Mouse (Mus musculus) bone marrow, adult 2 months (tissue): ENCODE measurements around the gene Tex45.

ENCODE experiments used
- CTCF ChIP-seq: fragments of 200-500 bp; IDR thresholded peaks from 2 replicates; pipeline ENCODE4 v1.5.1; 2011; ENCODE audit warnings: low read length, control low read depth; ENCODE audit not compliant: control insufficient read depth, insufficient read depth
- POLR2A ChIP-seq: fragments of 200-500 bp; IDR thresholded peaks from 2 replicates; pipeline ENCODE4 v1.6.1; 2011; ENCODE audit warnings: low read depth, mild to moderate bottlenecking, control low read depth, low read length, borderline replicate concordance; ENCODE audit not compliant: control insufficient read depth

DNA sequence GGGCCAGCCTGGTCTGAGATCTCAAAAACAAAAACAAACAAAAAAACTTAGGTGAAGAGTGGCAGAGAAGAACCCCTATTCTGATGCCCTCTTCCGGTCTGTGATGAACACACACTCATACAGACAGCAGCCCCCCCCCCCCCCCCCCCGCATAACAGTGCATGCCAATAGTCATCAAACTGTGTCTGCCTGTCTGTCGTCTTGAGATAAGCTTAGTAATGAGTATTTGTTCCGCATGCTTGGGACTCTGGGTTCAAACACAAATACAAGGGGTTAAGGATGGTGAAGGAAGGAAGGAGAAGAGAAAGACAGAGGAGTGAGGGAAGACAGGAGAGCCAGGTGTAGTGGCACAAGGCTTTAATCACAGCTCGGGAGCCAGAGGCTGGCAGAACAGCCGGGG is 34.2 kb upstream of the Tex45 start:
- no peak for TF ChIP-seq CTCF
- no peak for TF ChIP-seq POLR2A
